Mouse (Mus musculus): ENCODE measurements around the gene Eda. TPM values are rescaled to one million over a fixed set of nuclear protein-coding genes. Genes with fewer than 3 reads are reported as not detected.

Gene Eda
- polyA plus RNA-seq, 1 experiment from 2014 or later, result 3.6 TPM

DNA sequence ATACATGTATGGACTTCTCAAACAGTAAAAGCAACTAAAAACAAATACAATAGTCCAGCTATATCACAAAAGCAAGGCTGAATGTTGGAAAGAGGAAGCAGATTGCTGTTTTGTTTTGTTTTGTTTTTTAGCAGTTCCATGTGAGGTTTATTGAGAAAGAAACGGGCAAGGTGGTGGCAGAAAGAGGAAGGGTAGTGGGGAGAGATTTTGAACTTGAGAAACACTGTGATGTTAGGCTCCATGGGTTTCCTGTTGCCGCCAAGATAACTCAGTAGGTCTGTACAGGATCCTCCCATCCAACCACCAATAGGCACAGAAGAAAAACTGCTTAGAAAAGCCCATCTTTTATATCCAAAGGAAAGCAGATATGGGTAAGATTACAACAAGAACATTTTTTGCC is 365.3 kb downstream of the Eda start:
- H3K4me3 ChIP-seq (ENCODE audit: low read depth, low read length), result no peak overlapping the region
- ATAC-seq (ENCODE audit: insufficient read depth) (no peak), DNase-seq (no peak)
- no peak for TF ChIP-seq CTCF (IDR thresholded peaks at IDR 0.05; ENCODE audit: low read depth)
- no peak overlapping the region for H3K4me2 ChIP-seq
- no peaks in the 10 kb centered on the region for H3K36me3 ChIP-seq (ENCODE audit: insufficient read depth)
- H3K27me3 ChIP-seq (ENCODE audit: insufficient read depth, low read length), result no peaks in the 10 kb centered on the region
- no peaks in the 10 kb centered on the region for H3K4me1 ChIP-seq (ENCODE audit: insufficient read depth)
- no peaks in the 10 kb centered on the region for H3K9me3 ChIP-seq (ENCODE audit: low read depth, low read length)
- 88% methylated on average over 2 of the region's 2 CpGs for WGBS
- no peak overlapping the region for H3K27ac ChIP-seq (ENCODE audit: low read depth)
- no peak overlapping the region for H3K9ac ChIP-seq

GRCm38 (mm10) chrX:100344433-100344832 is 369.0 kb downstream of the Eda start:
- no peak for DNase-seq
- WGBS, result 68% methylated on average over 2 of the region's 2 CpGs
- H3K9me3 ChIP-seq (ENCODE audit: low read depth, low read length), result no peaks in the 10 kb centered on the region
- no peak for TF ChIP-seq CTCF (IDR thresholded peaks at IDR 0.05; ENCODE audit: low read depth)
- no peaks in the 10 kb centered on the region for H3K36me3 ChIP-seq (ENCODE audit: insufficient read depth)
- ATAC-seq (ENCODE audit: insufficient read depth), result no peak
- no peaks in the 10 kb centered on the region for H3K4me1 ChIP-seq (ENCODE audit: insufficient read depth)
- no peak overlapping the region for H3K9ac ChIP-seq
- H3K27me3 ChIP-seq (ENCODE audit: insufficient read depth, low read length), result no peaks in the 10 kb centered on the region
- H3K27ac ChIP-seq (ENCODE audit: low read depth), result no peak overlapping the region
- H3K4me3 ChIP-seq (ENCODE audit: low read depth, low read length), result no peak overlapping the region
- H3K4me2 ChIP-seq, result no peak overlapping the region

- 59% methylated on average over 2 of the region's 2 CpGs for WGBS
- no peak overlapping the region for H3K4me2 ChIP-seq
- H3K27ac ChIP-seq (ENCODE audit: low read depth), result no peak overlapping the region
- H3K9me3 ChIP-seq (ENCODE audit: low read depth, low read length), result no peaks in the 10 kb centered on the region
- H3K27me3 ChIP-seq (ENCODE audit: insufficient read depth, low read length), result no peaks in the 10 kb centered on the region
- no peak for DNase-seq
- H3K36me3 ChIP-seq (ENCODE audit: insufficient read depth), result no peaks in the 10 kb centered on the region
- H3K4me1 ChIP-seq (ENCODE audit: insufficient read depth), result no peaks in the 10 kb centered on the region
- no peak overlapping the region for H3K9ac ChIP-seq
- ATAC-seq (ENCODE audit: insufficient read depth), result no peak
- TF ChIP-seq CTCF (IDR thresholded peaks at IDR 0.05; ENCODE audit: low read depth), result no peak
- H3K4me3 ChIP-seq (ENCODE audit: low read depth, low read length), result no peak overlapping the region
These were observed 381.6 kb downstream of the Eda start for GRCm38 (mm10) chrX:100356974-100357373.

- 81% methylated on average over 1 of the region's 1 CpGs for WGBS
- Histone ChIP-seq H3K4me3 (ENCODE audit: low read depth, low read length) (no peak overlapping the region), H3K36me3 (ENCODE audit: insufficient read depth) (no peaks in the 10 kb centered on the region), H3K9me3 (ENCODE audit: low read depth, low read length) (no peaks in the 10 kb centered on the region), H3K9ac (no peak overlapping the region), H3K4me2 (no peak overlapping the region), H3K27me3 (ENCODE audit: insufficient read depth, low read length) (no peaks in the 10 kb centered on the region), H3K4me1 (ENCODE audit: insufficient read depth) (no peaks in the 10 kb centered on the region), H3K27ac (ENCODE audit: low read depth) (no peak overlapping the region)
- no peak for DNase-seq
- no peak for TF ChIP-seq CTCF (IDR thresholded peaks at IDR 0.05; ENCODE audit: low read depth)
- no peak for ATAC-seq (ENCODE audit: insufficient read depth)
These were observed 414.5 kb downstream of the Eda start for GRCm38 (mm10) chrX:100389887-100390286.

DNA sequence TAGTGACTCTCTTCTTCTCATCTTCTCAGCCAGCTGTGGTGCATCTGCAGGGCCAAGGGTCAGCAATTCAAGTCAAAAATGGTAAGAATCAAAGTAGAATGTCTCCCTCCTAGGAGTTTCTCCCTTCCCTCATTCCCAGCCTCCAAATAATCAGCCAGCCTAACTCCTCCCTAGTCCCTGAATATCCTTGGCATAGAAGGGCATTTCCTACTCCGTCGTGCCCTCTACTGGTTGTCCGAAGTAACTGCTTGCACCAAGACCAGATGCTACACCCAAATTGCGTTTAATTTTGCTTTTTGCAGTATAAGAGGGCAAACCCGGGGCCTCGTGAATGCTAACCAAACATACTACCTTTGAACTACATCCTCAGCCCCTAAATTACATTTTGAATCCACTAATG is 416.9 kb downstream of the Eda start:
- no peaks in the 10 kb centered on the region for H3K36me3 ChIP-seq (ENCODE audit: insufficient read depth)
- TF ChIP-seq CTCF (IDR thresholded peaks at IDR 0.05; ENCODE audit: low read depth), result peak; percentile 76
- H3K27me3 ChIP-seq (ENCODE audit: insufficient read depth, low read length), result no peaks in the 10 kb centered on the region
- DNase-seq (peak; percentile 70), ATAC-seq (ENCODE audit: insufficient read depth) (no peak)
- H3K9ac ChIP-seq, result no peak overlapping the region
- H3K4me2 ChIP-seq, result no peak overlapping the region
- H3K4me3 ChIP-seq (ENCODE audit: low read depth, low read length), result no peak overlapping the region
- 25% methylated on average over 6 of the region's 6 CpGs for WGBS
- H3K27ac ChIP-seq (ENCODE audit: low read depth), result no peak overlapping the region
- no peaks in the 10 kb centered on the region for H3K9me3 ChIP-seq (ENCODE audit: low read depth, low read length)
- no peaks in the 10 kb centered on the region for H3K4me1 ChIP-seq (ENCODE audit: insufficient read depth)

DNA sequence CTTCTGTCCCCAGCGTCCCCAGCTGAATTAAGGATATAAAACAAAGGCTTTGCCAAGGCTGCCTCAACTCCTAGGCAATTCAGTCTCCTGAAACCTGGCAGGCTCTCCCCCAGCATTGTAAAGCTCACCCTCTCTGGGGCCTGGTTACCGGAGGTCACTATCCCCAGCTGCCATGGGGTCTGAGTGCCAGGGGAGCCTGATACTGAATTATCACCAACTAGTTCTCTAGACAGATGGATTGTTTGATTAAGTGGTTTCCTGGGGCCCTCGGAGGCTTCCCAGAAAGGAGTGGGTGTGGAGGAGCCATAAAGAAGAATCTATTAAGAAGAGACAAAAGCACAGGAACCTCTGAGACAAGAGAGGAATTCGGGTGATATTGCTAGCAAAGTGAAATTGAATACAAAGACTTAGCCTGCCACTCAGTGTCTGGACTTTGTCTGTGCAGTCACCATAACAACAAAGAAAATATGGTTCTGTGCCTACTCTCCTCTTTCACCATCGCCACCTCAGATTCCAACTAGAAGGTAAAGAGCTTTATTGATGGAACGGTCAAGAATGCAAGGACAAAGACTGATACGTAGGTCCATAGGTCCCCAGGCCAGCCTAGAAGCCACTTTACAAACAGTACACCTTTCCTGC is 418.9 kb downstream of the Eda start:
- WGBS, result 74% methylated on average over 7 of the region's 7 CpGs

DNA sequence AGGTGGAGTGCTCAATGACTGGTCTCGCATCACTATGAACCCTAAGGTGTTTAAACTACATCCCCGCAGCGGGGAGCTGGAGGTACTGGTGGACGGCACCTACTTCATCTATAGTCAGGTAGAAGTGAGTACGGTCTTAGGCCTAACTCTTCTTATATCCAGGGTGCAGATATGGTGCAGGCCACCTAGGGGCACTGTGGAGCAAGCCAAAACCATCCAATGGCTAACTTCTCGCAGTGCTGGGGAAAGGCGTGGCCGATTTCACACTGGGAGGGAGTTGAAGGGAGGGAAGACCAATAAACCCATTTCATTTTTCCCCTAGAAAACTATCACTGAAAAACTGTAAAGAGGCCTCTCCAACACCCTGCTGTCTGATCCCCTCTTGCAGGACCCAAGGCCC is 419.6 kb downstream of the Eda start:
- Histone ChIP-seq H3K36me3 (ENCODE audit: insufficient read depth) (no peaks in the 10 kb centered on the region), H3K27ac (ENCODE audit: low read depth) (no peak overlapping the region), H3K9me3 (ENCODE audit: low read depth, low read length) (no peaks in the 10 kb centered on the region), H3K4me1 (ENCODE audit: insufficient read depth) (no peaks in the 10 kb centered on the region), H3K9ac (no peak overlapping the region), H3K27me3 (ENCODE audit: insufficient read depth, low read length) (no peaks in the 10 kb centered on the region), H3K4me3 (ENCODE audit: low read depth, low read length) (no peak overlapping the region), H3K4me2 (no peak overlapping the region)
- DNase-seq, result peak; percentile 5
- 78% methylated on average over 8 of the region's 8 CpGs for WGBS
- peak; percentile 46 for TF ChIP-seq CTCF (IDR thresholded peaks at IDR 0.05; ENCODE audit: low read depth)
- ATAC-seq (ENCODE audit: insufficient read depth), result no peak

More for the DNA sequence above, 418.9 kb downstream of the Eda start:
- no peak for TF ChIP-seq CTCF (IDR thresholded peaks at IDR 0.05; ENCODE audit: low read depth)
- Histone ChIP-seq H3K27ac (ENCODE audit: low read depth) (no peak overlapping the region), H3K36me3 (ENCODE audit: insufficient read depth) (no peaks in the 10 kb centered on the region), H3K4me1 (ENCODE audit: insufficient read depth) (no peaks in the 10 kb centered on the region), H3K4me2 (no peak overlapping the region), H3K4me3 (ENCODE audit: low read depth, low read length) (no peak overlapping the region), H3K9me3 (ENCODE audit: low read depth, low read length) (no peaks in the 10 kb centered on the region), H3K27me3 (ENCODE audit: insufficient read depth, low read length) (no peaks in the 10 kb centered on the region), H3K9ac (no peak overlapping the region)
- DNase-seq (peak; percentile 1), ATAC-seq (ENCODE audit: insufficient read depth) (no peak)

DNA sequence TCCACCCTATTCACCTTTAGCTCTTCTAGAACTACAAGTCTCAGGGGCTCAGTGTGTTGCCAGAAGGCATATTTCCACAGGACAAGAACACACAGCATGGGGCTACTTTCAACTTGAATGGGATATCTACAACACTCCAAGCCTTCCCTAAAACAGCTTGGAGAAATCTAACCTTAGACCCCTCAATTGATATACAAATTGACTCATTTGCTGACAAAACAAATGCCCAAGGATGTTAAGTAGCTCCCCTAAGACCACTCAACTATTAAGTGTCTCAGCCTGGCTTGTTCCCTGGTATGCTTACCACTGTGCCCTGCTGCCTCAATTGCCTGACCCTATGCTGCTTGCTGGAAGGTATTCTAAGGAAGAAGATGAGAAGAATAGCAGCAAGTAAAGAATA is 425.5 kb downstream of the Eda start:
- no peak for ATAC-seq (ENCODE audit: insufficient read depth)
- H3K9me3 ChIP-seq (ENCODE audit: low read depth, low read length), result no peaks in the 10 kb centered on the region
- no peak for DNase-seq
- H3K9ac ChIP-seq, result no peak overlapping the region
- no peaks in the 10 kb centered on the region for H3K36me3 ChIP-seq (ENCODE audit: insufficient read depth)
- TF ChIP-seq CTCF (IDR thresholded peaks at IDR 0.05; ENCODE audit: low read depth), result no peak
- no peak overlapping the region for H3K27ac ChIP-seq (ENCODE audit: low read depth)
- H3K4me2 ChIP-seq, result no peak overlapping the region
- no peak overlapping the region for H3K4me3 ChIP-seq (ENCODE audit: low read depth, low read length)
- H3K4me1 ChIP-seq (ENCODE audit: insufficient read depth), result no peaks in the 10 kb centered on the region
- no peaks in the 10 kb centered on the region for H3K27me3 ChIP-seq (ENCODE audit: insufficient read depth, low read length)
